Mouse (Mus musculus) myocyte (in vitro differentiated cells): ENCODE measurements at regions not wholly inside any gene's neighbourhood (a gene's known extent, or its start where the extent isn't known, plus 50 kb on each side); places are given as distances from the start of the nearest gene placed in this dataset.

ENCODE experiments used
- MAX ChIP-seq: IDR thresholded peaks from one replicate; pipeline ENCODE4 v1.6.1; 2011; ENCODE audit warnings: low read depth, mild to moderate bottlenecking, control low read depth
- POLR2A ChIP-seq: IDR thresholded peaks from one replicate; pipeline ENCODE4 v1.6.1; 2011; ENCODE audit warnings: low read depth, mild to moderate bottlenecking, control low read depth, moderate library complexity; ENCODE audit not compliant: insufficient read length
- SRF ChIP-seq: IDR thresholded peaks from one replicate; pipeline ENCODE4 v1.6.1; 2011; ENCODE audit warnings: low read depth; ENCODE audit not compliant: control insufficient read depth, insufficient read length
- USF1 ChIP-seq: IDR thresholded peaks from one replicate; pipeline ENCODE4 v1.6.1; 2011; ENCODE audit warnings: low read depth, mild to moderate bottlenecking, control low read depth, moderate library complexity

GRCm38 (mm10) chr12:119068079-119068478 is 101.9 kb upstream of the Abcb5 start:
- TF ChIP-seq SRF = no peak
- TF ChIP-seq POLR2A = no peak
- no peak for TF ChIP-seq MAX
- TF ChIP-seq USF1 = no peak
